Mouse (Mus musculus) stomach, embryonic 16.5 days (tissue): Measurements from ENCODE around the gene Whamm. TPM values are rescaled to one million over a fixed set of nuclear protein-coding genes. Genes with fewer than 3 reads are reported as not detected.

Source experiments
- ATAC-seq: fragments of 200-750 bp; cut with Nextera tagmentation; 2 replicates; pipeline ENCODE4 v1.8.0; 2017; ENCODE audit warnings: moderate number of reproducible peaks, moderate TSS enrichment; ENCODE audit not compliant: insufficient read depth, low FRiP score
- H3K27ac ChIP-seq: fragments of 300-500 bp; sonication (generic); 2 replicates; pipeline ENCODE4 v1.5.1; 2014; ENCODE audit warnings: low read length
- H3K27me3 ChIP-seq: fragments of 300-500 bp; sonication (generic); 2 replicates; pipeline ENCODE4 v1.6.1; 2014; ENCODE audit warnings: low read length, control low read depth, mixed read lengths; ENCODE audit not compliant: control insufficient read depth, insufficient read depth
- H3K36me3 ChIP-seq: fragments of 300-500 bp; sonication (generic); 2 replicates; pipeline ENCODE4 v1.6.1; 2014; ENCODE audit warnings: low read length; ENCODE audit not compliant: control insufficient read depth, insufficient read depth
- H3K4me1 ChIP-seq: fragments of 300-500 bp; sonication (generic); 2 replicates; pipeline ENCODE4 v1.6.1; 2014; ENCODE audit warnings: low read length, control low read depth, mixed read lengths; ENCODE audit not compliant: control insufficient read depth, insufficient read depth
- H3K4me2 ChIP-seq: fragments of 300-500 bp; sonication (generic); 2 replicates; pipeline ENCODE4 v1.6.1; 2014; ENCODE audit warnings: low read depth, low read length, mixed read lengths
- H3K4me3 ChIP-seq: fragments of 300-500 bp; sonication (generic); replicated peaks from 2 replicates; pipeline ENCODE4 v1.5.1; 2014; ENCODE audit warnings: mild to moderate bottlenecking, low read length
- H3K9ac ChIP-seq: fragments of 300-500 bp; sonication (generic); 2 replicates; pipeline ENCODE4 v1.6.1; 2014; ENCODE audit warnings: low read length
- H3K9me3 ChIP-seq: fragments of 300-500 bp; sonication (generic); replicated peaks from 2 replicates; pipeline ENCODE4 v1.6.1; 2016; ENCODE audit warnings: low read length, control low read depth; ENCODE audit not compliant: control insufficient read depth
- WGBS: fragments of 180-500 bp; shearing (Covaris S2); extraction: QIAGEN DNeasy Blood & Tissue Kit; methylation state at CpG from one replicate; pipeline ENCODE4 v1.1.7; 2014; 5-methylcytosine and 5-hydroxymethylcytosine counted together
- polyA plus RNA-seq: library from polyadenylated mRNA; unstranded; fragments of >200 nt; fragmentation: Nextera tagmentation; extraction: Ambion mirVana; gene quantifications from 2 replicates; pipeline ENCODE4 v1.2.1, GENCODE M21; 2015

Whamm gene
- polyA plus RNA-seq, 1 experiment from 2014 or later, result 1.4 TPM

- no peak overlapping the region for H3K9ac ChIP-seq
- H3K4me2 ChIP-seq, result no peak overlapping the region
- no peak for ATAC-seq
- no peaks in the 10 kb centered on the region for H3K27me3 ChIP-seq
- no peaks in the 10 kb centered on the region for H3K9me3 ChIP-seq
- no peak overlapping the region for H3K4me3 ChIP-seq
- 60% methylated on average over 8 of the region's 8 CpGs for WGBS
- no peak overlapping the region for H3K27ac ChIP-seq
- H3K4me1 ChIP-seq, result no peaks in the 10 kb centered on the region
- no peaks in the 10 kb centered on the region for H3K36me3 ChIP-seq
Observed at GRCm38 (mm10) chr7:81560101-81561049, 10.7 kb upstream of the Whamm start.

GRCm38 (mm10) chr7:81561211-81561610 lies 9.9 kb upstream of the Whamm start:
- Histone ChIP-seq H3K9ac (no peak overlapping the region), H3K27ac (no peak overlapping the region), H3K4me2 (no peak overlapping the region), H3K9me3 (no peaks in the 10 kb centered on the region), H3K4me3 (no peak overlapping the region), H3K36me3 (no peaks in the 10 kb centered on the region), H3K27me3 (no peaks in the 10 kb centered on the region), H3K4me1 (no peaks in the 10 kb centered on the region)
- 58% methylated on average over 5 of the region's 5 CpGs for WGBS
- no peak for ATAC-seq

GRCm38 (mm10) chr7:81563506-81564015 lies 7.5 kb upstream of the Whamm start:
- Histone ChIP-seq H3K9ac (no peak overlapping the region), H3K9me3 (no peaks in the 10 kb centered on the region), H3K4me3 (no peak overlapping the region), H3K36me3 (no peaks in the 10 kb centered on the region), H3K4me2 (no peak overlapping the region), H3K27me3 (no peaks in the 10 kb centered on the region), H3K4me1 (no peaks in the 10 kb centered on the region), H3K27ac (no peak overlapping the region)
- 68% methylated on average over 4 of the region's 4 CpGs for WGBS
- no peak for ATAC-seq

- Histone ChIP-seq H3K9ac (no peak overlapping the region), H3K27me3 (no peaks in the 10 kb centered on the region), H3K9me3 (no peaks in the 10 kb centered on the region), H3K4me1 (no peaks in the 10 kb centered on the region), H3K4me3 (no peak overlapping the region), H3K27ac (no peak overlapping the region), H3K4me2 (no peak overlapping the region), H3K36me3 (no peaks in the 10 kb centered on the region)
- no peak for ATAC-seq
- WGBS, result 81% methylated on average over 7 of the region's 7 CpGs
Observed at GRCm38 (mm10) chr7:81564766-81565165, 6.3 kb upstream of the Whamm start.

GRCm38 (mm10) chr7:81565381-81566055 lies 5.5 kb upstream of the Whamm start:
- Histone ChIP-seq H3K9me3 (no peaks in the 10 kb centered on the region), H3K4me2 (no peak overlapping the region), H3K4me1 (no peaks in the 10 kb centered on the region), H3K4me3 (no peak overlapping the region), H3K27ac (no peak overlapping the region), H3K27me3 (no peaks in the 10 kb centered on the region), H3K9ac (no peak overlapping the region), H3K36me3 (no peaks in the 10 kb centered on the region)
- ATAC-seq, result no peak
- 52% methylated on average over 7 of the region's 7 CpGs for WGBS

- Histone ChIP-seq H3K4me2 (no peak overlapping the region), H3K4me1 (no peaks in the 10 kb centered on the region), H3K36me3 (no peaks in the 10 kb centered on the region), H3K4me3 (no peak overlapping the region), H3K27ac (no peak overlapping the region), H3K27me3 (no peaks in the 10 kb centered on the region), H3K9ac (no peak overlapping the region), H3K9me3 (no peaks in the 10 kb centered on the region)
- no peak for ATAC-seq
- WGBS, result 74% methylated on average over 4 of the region's 4 CpGs
Observed at GRCm38 (mm10) chr7:81566332-81566731, 4.7 kb upstream of the Whamm start.

GRCm38 (mm10) chr7:81566892-81567291 lies 4.2 kb upstream of the Whamm start, which contains the start of gene Fsd2:
Gene Fsd2, minus strand, starts transcription at chr7:81566944.
- no peak within 1 kb of the TSS for H3K27ac ChIP-seq
- H3K4me3 ChIP-seq, result no peak within 1 kb of the TSS
- no peaks in the 10 kb centered on the region for H3K27me3 ChIP-seq
- WGBS, result 81% methylated on average over 9 of the region's 9 CpGs
- H3K36me3 ChIP-seq, result no peaks in the 10 kb centered on the region
- no peak within 1 kb of the TSS for H3K4me2 ChIP-seq
- no peak for ATAC-seq
- H3K9ac ChIP-seq, result no peak within 1 kb of the TSS
- no peaks in the 10 kb centered on the region for H3K9me3 ChIP-seq
- no peaks in the 10 kb centered on the region for H3K4me1 ChIP-seq

GRCm38 (mm10) chr7:81567396-81567795 lies 3.7 kb upstream of the Whamm start:
- Histone ChIP-seq H3K9ac (no peak overlapping the region), H3K27ac (no peak overlapping the region), H3K4me1 (peaks cover 3% of the 10 kb centered on the region), H3K4me3 (no peak overlapping the region), H3K9me3 (no peaks in the 10 kb centered on the region), H3K27me3 (no peaks in the 10 kb centered on the region), H3K36me3 (no peaks in the 10 kb centered on the region), H3K4me2 (no peak overlapping the region)
- WGBS, result 91% methylated on average over 5 of the region's 5 CpGs
- no peak for ATAC-seq

GRCm38 (mm10) chr7:81569851-81570250 lies 1.2 kb upstream of the Whamm start:
- Histone ChIP-seq H3K4me3 (no peak overlapping the region), H3K36me3 (no peaks in the 10 kb centered on the region), H3K4me1 (peaks cover 9% of the 10 kb centered on the region), H3K27me3 (no peaks in the 10 kb centered on the region), H3K9ac (no peak overlapping the region), H3K4me2 (no peak overlapping the region), H3K27ac (no peak overlapping the region), H3K9me3 (no peaks in the 10 kb centered on the region)
- no peak for ATAC-seq
- WGBS, result 90% methylated on average over 1 of the region's 1 CpGs
